Mouse (Mus musculus): ENCODE measurements around the gene Nfatc2ip.

DNA sequence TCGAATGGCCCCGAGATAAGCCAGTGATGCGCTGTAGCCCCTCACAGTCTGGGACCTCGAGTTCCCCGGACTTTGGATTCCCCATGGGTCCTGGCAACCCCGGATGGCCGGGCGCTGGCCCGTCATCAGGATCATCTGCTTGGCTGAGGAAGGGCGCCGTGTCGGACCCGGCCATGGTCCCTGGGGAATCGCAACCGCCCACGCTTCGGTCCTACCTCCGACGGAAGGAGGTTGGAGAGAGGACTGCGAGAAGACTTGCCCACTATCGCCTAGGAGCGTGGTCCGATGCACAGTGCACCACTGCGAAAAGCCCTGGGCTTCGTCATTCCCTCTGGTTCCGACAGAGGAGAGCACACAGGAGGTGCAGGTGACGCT is 19.6 kb downstream of the Nfatc2ip start:
- no peak for TF ChIP-seq CTCF (IDR thresholded peaks at IDR 0.05; ENCODE audit: low read depth)
- TF ChIP-seq EP300 (IDR thresholded peaks at IDR 0.05; ENCODE audit: low read depth) = no peak

Measured in liver, embryonic 14.5 days (tissue).